Mouse (Mus musculus) T-helper 2 cell (primary cell): Measurements from ENCODE around the gene Cisd1.

ENCODE experiments used
- in situ Hi-C: fragments of 300-600 bp; cut with MboI, MseI; formaldehyde crosslinking; loops from one replicate; pipeline ENCODE4 v1.15.1; 2025; ENCODE audit warnings: high pct_unique_total_duplicates

Gene Cisd1

GRCm38 (mm10) chr10:71328382-71328781 is 16.4 kb downstream of the Cisd1 start:
- in situ Hi-C loops: no loop called here

- in situ Hi-C loops: no loop called here
Measured at GRCm38 (mm10) chr10:71327386-71327785, 17.4 kb downstream of the Cisd1 start.

GRCm38 (mm10) chr10:71326789-71327188 is 18.0 kb downstream of the Cisd1 start:
- in situ Hi-C loops: no loop called here

GRCm38 (mm10) chr10:71326123-71326522 is 18.6 kb downstream of the Cisd1 start:
- in situ Hi-C loops: no loop called here

- in situ Hi-C loops: no loop called here
Measured at GRCm38 (mm10) chr10:71323669-71324068, 21.1 kb downstream of the Cisd1 start.

- in situ Hi-C loops: no loop called here
Measured at GRCm38 (mm10) chr10:71316497-71316896, 28.3 kb downstream of the Cisd1 start.

GRCm38 (mm10) chr10:71316056-71316455 is 28.7 kb downstream of the Cisd1 start:
- in situ Hi-C loops: no loop called here

- in situ Hi-C loops: no loop called here
Measured at GRCm38 (mm10) chr10:71314596-71314995, 30.2 kb downstream of the Cisd1 start.

- in situ Hi-C loops: no loop called here
Measured at GRCm38 (mm10) chr10:71310288-71310687, 34.5 kb downstream of the Cisd1 start.

- in situ Hi-C loops: no loop called here
Measured at GRCm38 (mm10) chr10:71308199-71308598, 36.6 kb downstream of the Cisd1 start.

- in situ Hi-C loops: no loop called here
Measured at GRCm38 (mm10) chr10:71306759-71307158, 38.0 kb downstream of the Cisd1 start.

- in situ Hi-C loops: no loop called here
Measured at GRCm38 (mm10) chr10:71306190-71306589, 38.6 kb downstream of the Cisd1 start.

- in situ Hi-C loops: no loop called here
Measured at GRCm38 (mm10) chr10:71302490-71302889, 42.3 kb downstream of the Cisd1 start.

GRCm38 (mm10) chr10:71300161-71300560 is 44.6 kb downstream of the Cisd1 start:
- in situ Hi-C loops: no loop called here

- in situ Hi-C loops: loop anchor here (5.0 to 10.0 kb wide), 2 partner anchors 54 to 1342 kb away; partner anchors contain the start of gene Ipmk
Measured at GRCm38 (mm10) chr10:71293245-71293644, 51.5 kb downstream of the Cisd1 start.

- in situ Hi-C loops: loop anchor here (5.0 to 10.0 kb wide), 2 partner anchors 55 to 1343 kb away; partner anchors contain the start of gene Ipmk
Measured at GRCm38 (mm10) chr10:71292254-71292653, 52.5 kb downstream of the Cisd1 start.

GRCm38 (mm10) chr10:71291801-71292200 is 53.0 kb downstream of the Cisd1 start:
- in situ Hi-C loops: loop anchor here (5.0 to 10.0 kb wide), 2 partner anchors 56 to 1343 kb away; partner anchors contain the start of gene Ipmk

- in situ Hi-C loops: loop anchor here (5.0 to 10.0 kb wide), 2 partner anchors 56 to 1344 kb away; partner anchors contain the start of gene Ipmk
Measured at GRCm38 (mm10) chr10:71291179-71291661, 53.5 kb downstream of the Cisd1 start.

GRCm38 (mm10) chr10:71285126-71285580 is 59.6 kb downstream of the Cisd1 start, which contains the start of gene Ube2d1:
Gene Ube2d1 (minus strand): TSS chr10:71285262.
- in situ Hi-C loops: no loop called here

- in situ Hi-C loops: no loop called here
Measured at GRCm38 (mm10) chr10:71284511-71285125, 60.1 kb downstream of the Cisd1 start.

- in situ Hi-C loops: no loop called here
Measured at GRCm38 (mm10) chr10:71284131-71284510, 60.6 kb downstream of the Cisd1 start.
